Mouse (Mus musculus): Measurements from ENCODE around the gene Kcnab1.

DNA sequence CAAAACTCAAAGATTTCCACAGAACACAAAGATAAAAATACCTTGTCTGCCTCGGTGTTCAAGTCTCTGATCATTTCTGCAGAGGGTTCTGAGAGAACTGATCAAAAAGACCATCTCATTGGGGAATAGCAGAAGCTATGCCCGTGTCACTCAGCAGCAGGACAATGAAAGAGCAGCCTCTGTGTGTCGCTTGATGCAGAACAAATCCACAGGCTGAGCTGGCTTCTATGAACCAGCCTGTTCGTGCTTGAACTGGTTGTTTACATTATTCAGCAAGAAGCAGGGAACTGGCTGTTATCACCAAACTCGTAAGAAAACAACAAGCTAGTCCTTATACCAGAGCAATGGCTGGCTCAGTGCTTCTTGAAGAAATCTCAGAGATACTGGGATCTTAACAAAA, 193.4 kb downstream of the Kcnab1 start:
- TF ChIP-seq CTCF (IDR thresholded peaks at IDR 0.05; ENCODE audit: low read depth, low read length): no peak
- TF ChIP-seq POLR2A (IDR thresholded peaks at IDR 0.05; ENCODE audit: borderline replicate concordance, low read depth, low read length): no peak

Data from bone marrow macrophage, adult 2 months (primary cell).